Mouse (Mus musculus) liver, postnatal 0 days (tissue): ENCODE results near the gene Oaz1.

ENCODE experiments used
- CTCF ChIP-seq: sonication (generic); IDR thresholded peaks from 2 replicates; pipeline ENCODE4 v1.5.1; 2016; ENCODE audit warnings: antibody characterized with exemption, low read depth
- EP300 ChIP-seq: IDR thresholded peaks from 2 replicates; pipeline ENCODE4 v1.6.1; 2016; ENCODE audit warnings: antibody characterized with exemption, low read depth, mild to moderate bottlenecking

- no peak for TF ChIP-seq CTCF
- TF ChIP-seq EP300, result no peak
Measured at GRCm38 (mm10) chr10:80802996-80803395, 23.5 kb upstream of the Oaz1 start.
